Mouse (Mus musculus): ENCODE data around the gene Neurl2. TPM values are rescaled to one million over a fixed set of nuclear protein-coding genes. Genes with fewer than 3 reads are reported as not detected.
"Not testable (repeated sequence)": the region's sequence is repeated elsewhere in the genome, so short reads cannot be mapped to it uniquely, and the experiment has no call there.

Neurl2 gene
- total RNA-seq (2022), result 1 to 10 TPM in 3 of 4 experiments, under 1 TPM in 1; 0.90 to 4.9 (median 3.1) TPM

GRCm38 (mm10) chr2:164833314-164833959, at the start of gene Neurl2:
TSS of gene Neurl2 (minus strand) at chr2:164833456.
- peak; percentile 88 for DNase-seq

- no peak for DNase-seq
These were observed 49.4 kb upstream of the Neurl2 start for GRCm38 (mm10) chr2:164882619-164883018.

- DNase-seq, result peak; percentile 92
These were observed 46.5 kb upstream of the Neurl2 start for GRCm38 (mm10) chr2:164879568-164880277.

GRCm38 (mm10) chr2:164879228-164879567, 45.9 kb upstream of the Neurl2 start, which contains the start of gene Pcif1:
TSS of gene Pcif1 (plus strand) at chr2:164879304.
- DNase-seq, result peak; percentile 86

GRCm38 (mm10) chr2:164878509-164879227, 45.4 kb upstream of the Neurl2 start:
- peak; percentile 63 for DNase-seq

- not testable (repeated sequence) for DNase-seq
These were observed 44.3 kb upstream of the Neurl2 start for GRCm38 (mm10) chr2:164877376-164878215.

GRCm38 (mm10) chr2:164875648-164876047, 42.4 kb upstream of the Neurl2 start:
- DNase-seq, result not testable (repeated sequence)

GRCm38 (mm10) chr2:164874239-164874769, 41.0 kb upstream of the Neurl2 start:
- DNase-seq, result no peak

- no peak for DNase-seq
These were observed 40.4 kb upstream of the Neurl2 start for GRCm38 (mm10) chr2:164873621-164874020.

GRCm38 (mm10) chr2:164871602-164872303, 38.5 kb upstream of the Neurl2 start:
- no peak for DNase-seq

- DNase-seq, result no peak
These were observed 35.2 kb upstream of the Neurl2 start for GRCm38 (mm10) chr2:164868491-164868890.

GRCm38 (mm10) chr2:164867566-164867965, 34.3 kb upstream of the Neurl2 start:
- no peak for DNase-seq

- peak; percentile 72 for DNase-seq
These were observed 33.7 kb upstream of the Neurl2 start for GRCm38 (mm10) chr2:164866741-164867551.

GRCm38 (mm10) chr2:164864593-164864992, 31.3 kb upstream of the Neurl2 start:
- no peak for DNase-seq

- not testable (repeated sequence) for DNase-seq
These were observed 30.2 kb upstream of the Neurl2 start for GRCm38 (mm10) chr2:164863411-164863810.

- peak; percentile 63 for DNase-seq
These were observed 29.1 kb upstream of the Neurl2 start for GRCm38 (mm10) chr2:164862179-164862861.

GRCm38 (mm10) chr2:164861094-164861493, 27.8 kb upstream of the Neurl2 start:
- no peak for DNase-seq

GRCm38 (mm10) chr2:164859640-164860432, 26.6 kb upstream of the Neurl2 start:
- no peak for DNase-seq

GRCm38 (mm10) chr2:164859155-164859554, 25.9 kb upstream of the Neurl2 start:
- no peak for DNase-seq
